Mouse (Mus musculus): ENCODE results near the gene Lrmp. TPM values are rescaled to one million over a fixed set of nuclear protein-coding genes. Genes with fewer than 3 reads are reported as not detected.

Gene Lrmp
- total RNA-seq, 2 experiments from 2014 or later, result 2.7 to 2.8 TPM

GRCm38 (mm10) chr6:145135804-145136203 lies 20.4 kb downstream of the Lrmp start:
- DNase-seq (ENCODE audit: low spot score in 2 of 2), result no peak

- no peak for DNase-seq (ENCODE audit: low spot score in 2 of 2)
Observed at GRCm38 (mm10) chr6:145136831-145137230, 21.4 kb downstream of the Lrmp start.

GRCm38 (mm10) chr6:145139236-145139635 lies 23.8 kb downstream of the Lrmp start:
- DNase-seq (ENCODE audit: low spot score in 2 of 2), result no peak

- no peak for DNase-seq (ENCODE audit: low spot score in 2 of 2)
Observed at GRCm38 (mm10) chr6:145139776-145140475, 24.5 kb downstream of the Lrmp start.

- peak in 1 of 2 experiments; percentile 26 for DNase-seq (ENCODE audit: low spot score in 2 of 2)
Observed at GRCm38 (mm10) chr6:145140706-145141105, 25.3 kb downstream of the Lrmp start.

GRCm38 (mm10) chr6:145141827-145142226 lies 26.4 kb downstream of the Lrmp start:
- no peak for DNase-seq (ENCODE audit: low spot score in 2 of 2)

- no peak for DNase-seq (ENCODE audit: low spot score in 2 of 2)
Observed at GRCm38 (mm10) chr6:145145173-145145572, 29.7 kb downstream of the Lrmp start.

GRCm38 (mm10) chr6:145147716-145148115 lies 32.3 kb downstream of the Lrmp start:
- DNase-seq (ENCODE audit: low spot score in 2 of 2), result no peak

GRCm38 (mm10) chr6:145149054-145149453 lies 33.6 kb downstream of the Lrmp start:
- no peak for DNase-seq (ENCODE audit: low spot score in 2 of 2)

GRCm38 (mm10) chr6:145158619-145159018 lies 43.2 kb downstream of the Lrmp start:
- DNase-seq (ENCODE audit: low spot score in 2 of 2), result no peak

GRCm38 (mm10) chr6:145160581-145160980 lies 45.1 kb downstream of the Lrmp start:
- DNase-seq (ENCODE audit: low spot score in 2 of 2), result no peak

GRCm38 (mm10) chr6:145171892-145172606 lies 56.6 kb downstream of the Lrmp start:
- no peak for DNase-seq (ENCODE audit: low spot score in 2 of 2)

- peak; percentile 76 for DNase-seq (ENCODE audit: low spot score in 2 of 2)
Observed at GRCm38 (mm10) chr6:145173781-145174191, 58.3 kb downstream of the Lrmp start.

GRCm38 (mm10) chr6:145175571-145175981 lies 60.1 kb downstream of the Lrmp start:
- DNase-seq (ENCODE audit: low spot score in 2 of 2), result peak; percentile 38 to 59

- no peak for DNase-seq (ENCODE audit: low spot score in 2 of 2)
Observed at GRCm38 (mm10) chr6:145176474-145176873, 61.0 kb downstream of the Lrmp start.

GRCm38 (mm10) chr6:145179665-145180064 lies 64.2 kb downstream of the Lrmp start:
- DNase-seq (ENCODE audit: low spot score in 2 of 2), result peak; percentile 47

GRCm38 (mm10) chr6:145182044-145182443 lies 66.6 kb downstream of the Lrmp start:
- peak in 1 of 2 experiments; percentile 44 for DNase-seq (ENCODE audit: low spot score in 2 of 2)

- no peak for DNase-seq (ENCODE audit: low spot score in 2 of 2)
Observed at GRCm38 (mm10) chr6:145186096-145186495, 70.6 kb downstream of the Lrmp start.

GRCm38 (mm10) chr6:145187093-145188088 lies 71.9 kb downstream of the Lrmp start:
- peak in 1 of 2 experiments; percentile 9 for DNase-seq (ENCODE audit: low spot score in 2 of 2)

- no peak for DNase-seq (ENCODE audit: low spot score in 2 of 2)
Observed at GRCm38 (mm10) chr6:145193038-145193437, 77.6 kb downstream of the Lrmp start.

GRCm38 (mm10) chr6:145193446-145193845 lies 78.0 kb downstream of the Lrmp start:
- DNase-seq (ENCODE audit: low spot score in 2 of 2), result no peak
